Mouse (Mus musculus): ENCODE data around the gene Senp3. TPM values are rescaled to one million over a fixed set of nuclear protein-coding genes. Genes with fewer than 3 reads are reported as not detected.
"Not testable (repeated sequence)": the region's sequence is repeated elsewhere in the genome, so short reads cannot be mapped to it uniquely, and the experiment has no call there.

Gene Senp3
- 87.5 and 87.9 TPM in 2 replicates for polyA plus RNA-seq (2015; fragmentation: Nextera tagmentation; extraction: Ambion mirVana)

GRCm38 (mm10) chr11:69681314-69682208 is at the start of gene Senp3:
Senp3 (minus strand) TSS chr11:69682084.
- Histone ChIP-seq H3K9ac (peak within 1 kb of the TSS; percentile 85), H3K36me3 (peaks cover 35% of the 10 kb centered on the region), H3K27ac (peak within 1 kb of the TSS; percentile 94), H3K4me3 (peak within 1 kb of the TSS; percentile 79), H3K4me1 (peaks cover 66% of the 10 kb centered on the region), H3K4me2 (peak within 1 kb of the TSS; percentile 69), H3K27me3 (no peaks in the 10 kb centered on the region), H3K9me3 (no peaks in the 10 kb centered on the region)
- under 1% methylated on average over 80 of the region's 80 CpGs for WGBS
- ATAC-seq (ENCODE audit: insufficient number of reproducible peaks, low FRiP score, low TSS enrichment, low read depth): peak; percentile 93

- not testable (repeated sequence) for H3K9me3 ChIP-seq; H3K27me3 ChIP-seq; H3K9ac ChIP-seq; ATAC-seq (ENCODE audit: insufficient number of reproducible peaks, low FRiP score, low TSS enrichment, low read depth); H3K4me2 ChIP-seq; H3K27ac ChIP-seq; H3K4me1 ChIP-seq; H3K4me3 ChIP-seq
- H3K36me3 ChIP-seq: peaks cover 29% of the 10 kb centered on the region
- WGBS: 77% methylated on average over 2 of the region's 3 CpGs
Measured at GRCm38 (mm10) chr11:69731408-69731807, 49.5 kb upstream of the Senp3 start.

GRCm38 (mm10) chr11:69729063-69729462 is 47.2 kb upstream of the Senp3 start:
- no peaks in the 10 kb centered on the region for H3K4me1 ChIP-seq
- 24% methylated on average over 3 of the region's 3 CpGs for WGBS
- H3K27ac ChIP-seq: no peak overlapping the region
- no peak overlapping the region for H3K9ac ChIP-seq
- no peaks in the 10 kb centered on the region for H3K9me3 ChIP-seq
- no peak overlapping the region for H3K4me2 ChIP-seq
- H3K36me3 ChIP-seq: peaks cover 5% of the 10 kb centered on the region
- H3K4me3 ChIP-seq: no peak overlapping the region
- H3K27me3 ChIP-seq: no peaks in the 10 kb centered on the region
- no peak for ATAC-seq (ENCODE audit: insufficient number of reproducible peaks, low FRiP score, low TSS enrichment, low read depth)

GRCm38 (mm10) chr11:69725951-69726350 is 44.1 kb upstream of the Senp3 start:
- WGBS: 43% methylated on average over 5 of the region's 5 CpGs
- Histone ChIP-seq H3K4me3 (no peak overlapping the region), H3K4me2 (no peak overlapping the region), H3K4me1 (no peaks in the 10 kb centered on the region), H3K9ac (no peak overlapping the region), H3K9me3 (no peaks in the 10 kb centered on the region), H3K27ac (no peak overlapping the region), H3K27me3 (no peaks in the 10 kb centered on the region), H3K36me3 (no peaks in the 10 kb centered on the region)
- ATAC-seq (ENCODE audit: insufficient number of reproducible peaks, low FRiP score, low TSS enrichment, low read depth): no peak

GRCm38 (mm10) chr11:69723074-69723473 is 41.2 kb upstream of the Senp3 start:
- WGBS: 45% methylated on average over 2 of the region's 2 CpGs

GRCm38 (mm10) chr11:69720852-69721251 is 39.0 kb upstream of the Senp3 start:
- no peak overlapping the region for H3K9ac ChIP-seq
- H3K27me3 ChIP-seq: no peaks in the 10 kb centered on the region
- H3K27ac ChIP-seq: no peak overlapping the region
- no peak overlapping the region for H3K4me3 ChIP-seq
- peaks cover 4% of the 10 kb centered on the region; the same call in 1 of the 2 replicates for H3K4me1 ChIP-seq
- no peak for ATAC-seq (ENCODE audit: insufficient number of reproducible peaks, low FRiP score, low TSS enrichment, low read depth)
- no peaks in the 10 kb centered on the region for H3K9me3 ChIP-seq
- H3K4me2 ChIP-seq: no peak overlapping the region
- no peaks in the 10 kb centered on the region for H3K36me3 ChIP-seq
- 60% methylated on average over 6 of the region's 6 CpGs for WGBS

More at GRCm38 (mm10) chr11:69723074-69723473, 41.2 kb upstream of the Senp3 start:
- no peak for ATAC-seq (ENCODE audit: insufficient number of reproducible peaks, low FRiP score, low TSS enrichment, low read depth)
- Histone ChIP-seq H3K4me2 (no peak overlapping the region), H3K36me3 (no peaks in the 10 kb centered on the region), H3K27ac (no peak overlapping the region), H3K9ac (no peak overlapping the region), H3K4me3 (no peak overlapping the region), H3K9me3 (no peaks in the 10 kb centered on the region), H3K4me1 (peaks cover 4% of the 10 kb centered on the region; the same call in 1 of the 2 replicates), H3K27me3 (no peaks in the 10 kb centered on the region)

GRCm38 (mm10) chr11:69719423-69719822 is 37.5 kb upstream of the Senp3 start:
- 65% methylated on average over 6 of the region's 6 CpGs for WGBS
- Histone ChIP-seq H3K4me2 (no peak overlapping the region), H3K4me1 (peaks cover 10% of the 10 kb centered on the region; the same call in 1 of the 2 replicates), H3K9ac (no peak overlapping the region), H3K9me3 (no peaks in the 10 kb centered on the region), H3K27me3 (no peaks in the 10 kb centered on the region), H3K4me3 (no peak overlapping the region), H3K27ac (no peak overlapping the region), H3K36me3 (no peaks in the 10 kb centered on the region)
- ATAC-seq (ENCODE audit: insufficient number of reproducible peaks, low FRiP score, low TSS enrichment, low read depth): no peak

- Histone ChIP-seq H3K4me3 (no peak overlapping the region), H3K27me3 (no peaks in the 10 kb centered on the region)
Measured at GRCm38 (mm10) chr11:69718661-69719060, 36.8 kb upstream of the Senp3 start.

GRCm38 (mm10) chr11:69716953-69717352 is 35.1 kb upstream of the Senp3 start:
- no peaks in the 10 kb centered on the region for H3K9me3 ChIP-seq
- no peak overlapping the region for H3K4me3 ChIP-seq
- ATAC-seq (ENCODE audit: insufficient number of reproducible peaks, low FRiP score, low TSS enrichment, low read depth): no peak
- peaks cover 10% of the 10 kb centered on the region; the same call in 1 of the 2 replicates for H3K4me1 ChIP-seq
- H3K27me3 ChIP-seq: no peaks in the 10 kb centered on the region
- H3K36me3 ChIP-seq: no peaks in the 10 kb centered on the region
- H3K27ac ChIP-seq: no peak overlapping the region
- no peak overlapping the region for H3K4me2 ChIP-seq
- no peak overlapping the region for H3K9ac ChIP-seq
- WGBS: 64% methylated on average over 4 of the region's 4 CpGs

More at GRCm38 (mm10) chr11:69718661-69719060, 36.8 kb upstream of the Senp3 start:
- Histone ChIP-seq H3K27ac (no peak overlapping the region), H3K36me3 (no peaks in the 10 kb centered on the region), H3K9me3 (no peaks in the 10 kb centered on the region), H3K4me1 (peaks cover 10% of the 10 kb centered on the region; the same call in 1 of the 2 replicates), H3K9ac (no peak overlapping the region), H3K4me2 (no peak overlapping the region)
- ATAC-seq (ENCODE audit: insufficient number of reproducible peaks, low FRiP score, low TSS enrichment, low read depth): no peak
- 34% methylated on average over 15 of the region's 15 CpGs for WGBS

GRCm38 (mm10) chr11:69715929-69716328 is 34.0 kb upstream of the Senp3 start:
- Histone ChIP-seq H3K4me1 (peaks cover 10% of the 10 kb centered on the region; the same call in 1 of the 2 replicates), H3K4me3 (no peak overlapping the region), H3K9me3 (no peaks in the 10 kb centered on the region), H3K4me2 (no peak overlapping the region), H3K9ac (no peak overlapping the region), H3K36me3 (no peaks in the 10 kb centered on the region), H3K27me3 (no peaks in the 10 kb centered on the region), H3K27ac (no peak overlapping the region)
- WGBS: 11% methylated on average over 5 of the region's 5 CpGs
- no peak for ATAC-seq (ENCODE audit: insufficient number of reproducible peaks, low FRiP score, low TSS enrichment, low read depth)

GRCm38 (mm10) chr11:69715482-69715881 is 33.6 kb upstream of the Senp3 start:
- H3K4me2 ChIP-seq: no peak overlapping the region
- no peak overlapping the region for H3K4me3 ChIP-seq
- H3K27me3 ChIP-seq: no peaks in the 10 kb centered on the region
- no peak overlapping the region for H3K9ac ChIP-seq
- H3K9me3 ChIP-seq: no peaks in the 10 kb centered on the region
- H3K36me3 ChIP-seq: no peaks in the 10 kb centered on the region
- no peak overlapping the region for H3K27ac ChIP-seq
- 55% methylated on average over 9 of the region's 9 CpGs for WGBS
- H3K4me1 ChIP-seq: peaks cover 10% of the 10 kb centered on the region; the same call in 1 of the 2 replicates
- ATAC-seq (ENCODE audit: insufficient number of reproducible peaks, low FRiP score, low TSS enrichment, low read depth): no peak

GRCm38 (mm10) chr11:69714636-69715329 is 32.9 kb upstream of the Senp3 start:
- no peak overlapping the region for H3K27ac ChIP-seq
- H3K4me3 ChIP-seq: no peak overlapping the region
- H3K4me1 ChIP-seq: peaks cover 10% of the 10 kb centered on the region; the same call in 1 of the 2 replicates
- WGBS: 46% methylated on average over 18 of the region's 18 CpGs
- H3K9me3 ChIP-seq: no peaks in the 10 kb centered on the region
- no peak overlapping the region for H3K4me2 ChIP-seq
- no peak for ATAC-seq (ENCODE audit: insufficient number of reproducible peaks, low FRiP score, low TSS enrichment, low read depth)
- no peaks in the 10 kb centered on the region for H3K27me3 ChIP-seq
- no peaks in the 10 kb centered on the region for H3K36me3 ChIP-seq
- H3K9ac ChIP-seq: no peak overlapping the region
